Mouse (Mus musculus): ENCODE data around the gene Haus4.

The Haus4 gene

GRCm38 (mm10) chr14:54496706-54497105, 57.7 kb downstream of the Haus4 start:
- no peak for DNase-seq (ENCODE audit: low spot score in 2 of 2)

GRCm38 (mm10) chr14:54494234-54494633, 60.2 kb downstream of the Haus4 start:
- peak; percentile 76 to 88 for DNase-seq (ENCODE audit: low spot score in 2 of 2)

- DNase-seq (ENCODE audit: low spot score in 2 of 2), result no peak
Measured at GRCm38 (mm10) chr14:54493236-54493635, 61.2 kb downstream of the Haus4 start.

- no peak for DNase-seq (ENCODE audit: low spot score in 2 of 2)
Measured at GRCm38 (mm10) chr14:54492345-54493131, 61.9 kb downstream of the Haus4 start.

Measured in spleen, postnatal 4 days (tissue).